Mouse (Mus musculus): Measurements from ENCODE around the gene Cep295. TPM values are rescaled to one million over a fixed set of nuclear protein-coding genes. Genes with fewer than 3 reads are reported as not detected.

Cep295 gene
- polyA plus RNA-seq, 1 experiment: 0.53 TPM

GRCm38 (mm10) chr9:15278343-15278742 is 79.2 kb downstream of the Cep295 start:
- Histone ChIP-seq H3K27me3 (ENCODE audit: control insufficient read depth) (no peaks in the 10 kb centered on the region), H3K4me1 (ENCODE audit: control insufficient read depth) (peaks cover 32% of the 10 kb centered on the region), H3K36me3 (ENCODE audit: control insufficient read depth) (peaks cover 43% of the 10 kb centered on the region), H3K9me3 (ENCODE audit: control insufficient read depth, low read length) (no peaks in the 10 kb centered on the region), H3K4me3 (replicated peaks) (peak overlapping the region; percentile 8)
- TF ChIP-seq GATA1 (IDR thresholded peaks at IDR 0.05; ENCODE audit: low read length) (no peak), TAL1 (IDR thresholded peaks at IDR 0.05; ENCODE audit: low read length) (no peak)

DNA sequence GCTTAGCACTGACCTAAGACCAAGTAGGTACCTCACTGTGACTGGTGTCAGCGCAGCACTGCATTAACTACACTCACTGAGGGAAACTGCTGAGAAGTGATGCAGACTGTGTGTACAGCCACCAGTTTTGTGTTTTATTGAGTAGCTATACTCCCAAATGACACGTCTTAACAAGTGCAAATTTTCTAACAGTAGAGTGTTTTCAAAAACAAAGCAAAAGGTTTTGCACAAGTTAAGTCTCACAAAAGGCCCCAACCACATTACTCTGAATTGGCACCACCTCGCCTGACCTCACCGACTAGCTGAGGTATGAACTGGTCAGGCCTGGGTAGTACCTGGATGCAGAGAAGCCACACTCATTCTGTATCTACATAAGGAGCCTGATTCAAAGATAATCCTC is 80.7 kb downstream of the Cep295 start:
- H3K9me3 ChIP-seq (ENCODE audit: control insufficient read depth, low read length): no peaks in the 10 kb centered on the region
- no peak overlapping the region for H3K4me3 ChIP-seq (replicated peaks)
- TF ChIP-seq GATA1 (IDR thresholded peaks at IDR 0.05; ENCODE audit: low read length) (no peak), TAL1 (IDR thresholded peaks at IDR 0.05; ENCODE audit: low read length) (no peak)
- H3K36me3 ChIP-seq (ENCODE audit: control insufficient read depth): peaks cover 58% of the 10 kb centered on the region
- peaks cover 29% of the 10 kb centered on the region for H3K4me1 ChIP-seq (ENCODE audit: control insufficient read depth)
- no peaks in the 10 kb centered on the region for H3K27me3 ChIP-seq (ENCODE audit: control insufficient read depth)

- peaks cover 12% of the 10 kb centered on the region for H3K4me1 ChIP-seq (ENCODE audit: control insufficient read depth)
- TF ChIP-seq TAL1 (IDR thresholded peaks at IDR 0.05; ENCODE audit: low read length) (no peak), GATA1 (IDR thresholded peaks at IDR 0.05; ENCODE audit: low read length) (no peak)
- H3K4me3 ChIP-seq (replicated peaks): no peak overlapping the region
- H3K27me3 ChIP-seq (ENCODE audit: control insufficient read depth): no peaks in the 10 kb centered on the region
- H3K9me3 ChIP-seq (ENCODE audit: control insufficient read depth, low read length): no peaks in the 10 kb centered on the region
- H3K36me3 ChIP-seq (ENCODE audit: control insufficient read depth): peaks cover 86% of the 10 kb centered on the region
Observed at GRCm38 (mm10) chr9:15273981-15274380, 83.6 kb downstream of the Cep295 start.

Other genes starting within 250 kb of the Cep295 start
- gene Hephl1, start 245.7 kb downstream of the Cep295 start, polyA plus RNA-seq (2012): not detected in 2 replicates
- not detected in 2 replicates for gene Vstm5, start 118.7 kb downstream of the Cep295 start, polyA plus RNA-seq (2012)
- 0.39 TPM in 2 replicates for gene Med17, start 77.9 kb downstream of the Cep295 start, polyA plus RNA-seq (2012)
- gene Taf1d, start 51.6 kb downstream of the Cep295 start, polyA plus RNA-seq (2012): 0.96 and 2.3 TPM in 2 replicates
- 0.03 and 0.04 TPM in 2 replicates for gene 4931406C07Rik, start 51.3 kb downstream of the Cep295 start, polyA plus RNA-seq (2012)
- 0.32 and 0.99 TPM in 2 replicates for gene Smco4, start 135.6 kb upstream of the Cep295 start, polyA plus RNA-seq (2012)

Measured in erythroblast, embryonic 14.5 days (primary cell).